Mouse (Mus musculus) embryonic facial prominence, embryonic 11.5 days (tissue): Measurements from ENCODE around the gene Mov10. TPM values are rescaled to one million over a fixed set of nuclear protein-coding genes. Genes with fewer than 3 reads are reported as not detected.

ENCODE experiments used
- ATAC-seq: fragments of 200-750 bp; cut with Nextera tagmentation; replicated peaks from 2 replicates; pipeline ENCODE4 v1.8.0; 2017; ENCODE audit warnings: low read depth; ENCODE audit not compliant: insufficient number of reproducible peaks, low FRiP score, low TSS enrichment
- DNase-seq: peaks from one replicate; pipeline ENCODE4 v3.0.0-alpha.2; 2015; ENCODE audit warnings: low spot score
- H3K27ac ChIP-seq: fragments of 300-500 bp; sonication (generic); replicated peaks from 2 replicates; pipeline ENCODE4 v1.5.1; 2014; ENCODE audit warnings: mild to moderate bottlenecking, low read depth, low read length, control low read depth
- H3K27me3 ChIP-seq: fragments of 300-500 bp; sonication (generic); 2 replicates; pipeline ENCODE4 v1.6.1; 2014; ENCODE audit warnings: mild to moderate bottlenecking, low read length, moderate library complexity, mixed read lengths; ENCODE audit not compliant: control insufficient read depth, insufficient read depth
- H3K36me3 ChIP-seq: fragments of 300-500 bp; sonication (generic); replicated peaks from 2 replicates; pipeline ENCODE4 v1.6.1; 2014; ENCODE audit warnings: low read depth, mild to moderate bottlenecking, low read length, moderate library complexity, mixed read lengths; ENCODE audit not compliant: control insufficient read depth, insufficient read depth
- H3K4me1 ChIP-seq: fragments of 300-500 bp; sonication (generic); 2 replicates; pipeline ENCODE4 v1.6.1; 2014; ENCODE audit warnings: low read length, mixed read lengths; ENCODE audit not compliant: control insufficient read depth, insufficient read depth
- H3K4me2 ChIP-seq: fragments of 300-500 bp; sonication (generic); 2 replicates; pipeline ENCODE4 v1.6.1; 2014; ENCODE audit warnings: low read depth, mild to moderate bottlenecking, control low read depth, low read length, moderate library complexity
- H3K4me3 ChIP-seq: fragments of 300-500 bp; sonication (generic); 2 replicates; pipeline ENCODE4 v1.5.1; 2014; ENCODE audit warnings: low read depth, low read length, control low read depth
- H3K9ac ChIP-seq: fragments of 300-500 bp; sonication (generic); replicated peaks from 2 replicates; pipeline ENCODE4 v1.6.1; 2014; ENCODE audit warnings: mild to moderate bottlenecking, control low read depth, low read length
- H3K9me3 ChIP-seq: fragments of 300-500 bp; sonication (generic); replicated peaks from 2 replicates; pipeline ENCODE4 v1.6.1; 2016; ENCODE audit warnings: mild to moderate bottlenecking, low read length, inconsistent platforms, mixed read lengths; ENCODE audit not compliant: control insufficient read depth
- WGBS: fragments of 180-500 bp; shearing (Covaris S2); extraction: QIAGEN DNeasy Blood & Tissue Kit; methylation state at CpG from one replicate; pipeline ENCODE4 v1.1.7; 2014; 5-methylcytosine and 5-hydroxymethylcytosine counted together
- polyA plus RNA-seq: library from polyadenylated mRNA; unstranded; fragments of >200 nt; fragmentation: Nextera tagmentation; extraction: Ambion mirVana; gene quantifications from 2 replicates; pipeline ENCODE4 v1.2.1, GENCODE M21; 2014

The Mov10 gene
- polyA plus RNA-seq, 1 experiment from 2014 or later = 47.8 TPM

DNA sequence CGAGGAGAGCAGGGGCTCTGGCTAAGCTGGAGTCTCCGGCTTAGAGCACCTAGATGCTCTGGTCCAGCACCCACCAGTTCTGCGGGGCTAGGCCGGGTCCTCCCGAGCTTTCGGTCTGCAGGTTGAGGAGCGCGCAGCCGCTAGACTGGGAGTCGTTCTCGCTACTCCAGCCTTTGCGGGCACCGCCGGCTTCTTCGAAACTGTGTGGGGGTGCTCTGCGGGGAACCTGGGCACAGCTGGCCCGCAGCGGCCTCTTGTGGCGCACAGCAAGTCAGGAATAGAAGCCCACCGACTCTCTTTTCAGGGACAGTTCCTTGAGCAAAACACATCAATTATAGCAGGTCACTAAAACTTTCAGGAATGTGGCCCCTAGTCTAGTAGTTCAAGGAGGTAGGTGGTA lies 41.0 kb downstream of the Mov10 start:
- peak overlapping the region; percentile 74 for H3K4me2 ChIP-seq
- H3K4me1 ChIP-seq = peaks cover 4% of the 10 kb centered on the region
- peak overlapping the region; percentile 27 for H3K4me3 ChIP-seq
- no peaks in the 10 kb centered on the region for H3K36me3 ChIP-seq
- ATAC-seq = no peak
- peaks cover 40% of the 10 kb centered on the region for H3K27me3 ChIP-seq
- H3K9ac ChIP-seq = peak overlapping the region; percentile 23; the same call in 1 of the 2 replicates
- DNase-seq = peak; percentile 81
- no peaks in the 10 kb centered on the region for H3K9me3 ChIP-seq
- H3K27ac ChIP-seq = no peak overlapping the region
- 1% methylated on average over 20 of the region's 20 CpGs for WGBS

DNA sequence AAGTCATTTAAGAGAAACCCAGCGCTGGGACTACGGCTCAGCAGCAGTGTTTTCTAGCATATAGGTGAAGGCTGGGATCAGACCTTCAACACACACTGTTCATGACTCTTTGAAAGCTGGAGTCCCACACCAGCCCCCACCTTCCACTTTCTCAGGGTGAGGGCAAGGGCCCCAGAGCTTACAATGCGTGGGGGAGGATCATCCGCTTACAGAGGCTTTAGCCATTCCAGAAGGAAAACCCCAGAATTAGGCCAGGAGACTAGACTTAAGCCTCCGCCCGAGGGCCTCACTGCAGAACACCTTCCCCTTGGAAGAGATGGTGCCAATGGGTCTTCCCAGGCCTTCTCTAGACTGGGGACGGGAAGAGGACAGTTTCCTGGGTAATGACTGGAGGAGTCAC lies 45.1 kb downstream of the Mov10 start:
- DNase-seq = no peak
- Histone ChIP-seq H3K4me1 (no peaks in the 10 kb centered on the region), H3K9me3 (no peaks in the 10 kb centered on the region), H3K36me3 (no peaks in the 10 kb centered on the region), H3K9ac (no peak overlapping the region), H3K4me3 (no peak overlapping the region), H3K4me2 (no peak overlapping the region), H3K27me3 (peaks cover 10% of the 10 kb centered on the region), H3K27ac (no peak overlapping the region)
- 81% methylated on average over 7 of the region's 7 CpGs for WGBS
- ATAC-seq = no peak

DNA sequence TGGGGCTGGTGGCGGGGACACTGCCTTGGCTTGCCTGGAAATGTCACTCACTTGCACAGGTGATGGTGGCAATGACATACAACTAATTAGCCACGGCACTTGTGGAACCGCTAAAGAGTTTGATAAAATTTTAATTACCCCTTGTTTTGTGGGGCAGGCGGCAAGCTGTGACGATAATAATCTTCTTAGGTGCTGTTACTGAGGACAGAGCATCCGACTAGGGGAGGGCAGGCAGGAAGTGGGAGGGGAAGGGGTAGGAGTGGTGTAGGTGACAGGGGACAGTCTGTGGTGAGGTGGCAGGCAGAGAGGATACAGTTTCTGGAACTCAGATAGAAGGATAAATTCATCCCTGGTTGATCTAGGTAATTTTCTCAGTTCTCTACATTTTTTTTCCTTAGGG lies 46.9 kb downstream of the Mov10 start:
- ATAC-seq = no peak
- no peak for DNase-seq
- no peak overlapping the region for H3K9ac ChIP-seq
- H3K9me3 ChIP-seq = no peaks in the 10 kb centered on the region
- H3K27ac ChIP-seq = no peak overlapping the region
- WGBS = 48% methylated on average over 6 of the region's 6 CpGs
- no peak overlapping the region for H3K4me3 ChIP-seq
- peaks cover 4% of the 10 kb centered on the region for H3K27me3 ChIP-seq
- no peak overlapping the region for H3K4me2 ChIP-seq
- no peaks in the 10 kb centered on the region for H3K36me3 ChIP-seq
- no peaks in the 10 kb centered on the region for H3K4me1 ChIP-seq

DNA sequence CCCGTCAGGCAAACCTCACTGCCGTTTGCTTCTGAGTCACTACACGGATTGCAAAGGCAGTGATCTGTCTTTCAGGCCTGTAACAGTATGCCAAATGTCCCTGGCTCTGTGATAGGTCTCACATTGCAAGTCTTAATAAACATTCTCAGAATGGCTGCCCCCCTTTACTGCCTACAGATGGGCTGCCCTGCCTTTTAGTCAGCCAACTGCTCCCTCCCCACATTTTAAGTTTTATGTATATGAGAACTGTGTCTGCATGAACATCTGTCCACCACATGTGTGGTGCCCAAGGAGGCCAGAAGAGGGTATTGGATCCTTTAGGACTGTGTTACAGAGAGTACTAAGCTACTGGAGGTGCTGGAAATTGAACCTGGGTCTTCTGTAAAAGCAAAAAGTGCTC lies 47.4 kb downstream of the Mov10 start:
- Histone ChIP-seq H3K9ac (no peak overlapping the region), H3K9me3 (no peaks in the 10 kb centered on the region), H3K36me3 (no peaks in the 10 kb centered on the region), H3K4me3 (no peak overlapping the region), H3K4me2 (no peak overlapping the region), H3K27me3 (peaks cover 1% of the 10 kb centered on the region; the same call in 1 of the 2 replicates), H3K27ac (no peak overlapping the region), H3K4me1 (no peaks in the 10 kb centered on the region)
- DNase-seq (peak; percentile 60), ATAC-seq (0 out of 2 replicates have a peak, but pooled peaks have one; percentile 25)
- WGBS = 39% methylated on average over 3 of the region's 3 CpGs

DNA sequence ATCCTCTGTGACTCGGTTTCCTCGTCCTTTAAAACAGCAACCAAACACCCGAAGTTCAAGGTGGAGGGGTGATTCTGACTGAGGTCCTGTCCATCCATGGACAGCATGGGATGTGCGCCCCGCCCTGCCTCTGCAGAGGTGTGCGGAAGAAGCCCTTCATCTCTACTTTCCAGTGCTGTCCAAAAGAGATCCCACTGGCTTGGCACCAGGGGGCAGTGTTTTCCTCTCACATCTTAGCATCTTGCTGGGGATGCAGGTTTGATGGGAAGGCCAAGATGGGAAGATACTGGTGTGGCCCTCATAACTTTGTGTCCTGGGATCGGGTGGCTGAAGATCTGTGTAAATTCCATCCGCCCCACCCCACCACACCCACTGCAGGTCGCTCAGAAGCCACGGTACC lies 48.3 kb downstream of the Mov10 start:
- no peak overlapping the region for H3K27ac ChIP-seq
- H3K9ac ChIP-seq = no peak overlapping the region
- H3K4me3 ChIP-seq = no peak overlapping the region
- 60% methylated on average over 10 of the region's 10 CpGs for WGBS
- no peaks in the 10 kb centered on the region for H3K36me3 ChIP-seq
- peak; percentile 50 for DNase-seq
- H3K4me1 ChIP-seq = no peaks in the 10 kb centered on the region
- no peaks in the 10 kb centered on the region for H3K27me3 ChIP-seq
- no peak for ATAC-seq
- H3K4me2 ChIP-seq = no peak overlapping the region
- no peaks in the 10 kb centered on the region for H3K9me3 ChIP-seq

DNA sequence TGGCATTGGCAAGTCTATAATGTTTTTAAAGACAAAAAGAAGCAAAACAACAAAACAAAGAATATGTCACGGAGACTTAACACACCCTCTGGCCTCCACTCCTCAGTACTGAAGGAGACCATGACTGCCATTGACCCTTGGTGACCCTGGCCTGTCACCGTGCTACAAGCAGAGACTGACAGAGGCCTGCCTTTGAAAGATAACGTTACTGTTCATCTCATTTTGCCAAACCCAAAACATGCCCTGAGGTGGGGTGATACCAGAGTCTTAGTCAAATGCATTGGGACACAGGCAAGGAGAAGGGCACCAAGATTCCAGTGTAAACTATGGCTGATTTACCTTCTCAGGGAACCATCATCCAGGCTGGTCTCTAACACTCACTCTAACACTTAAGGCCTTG lies 49.2 kb downstream of the Mov10 start:
- DNase-seq (no peak), ATAC-seq (no peak)
- H3K4me3 ChIP-seq = no peak overlapping the region
- H3K27ac ChIP-seq = no peak overlapping the region
- H3K4me1 ChIP-seq = no peaks in the 10 kb centered on the region
- no peaks in the 10 kb centered on the region for H3K27me3 ChIP-seq
- H3K9ac ChIP-seq = no peak overlapping the region
- 31% methylated on average over 3 of the region's 3 CpGs for WGBS
- no peaks in the 10 kb centered on the region for H3K9me3 ChIP-seq
- no peaks in the 10 kb centered on the region for H3K36me3 ChIP-seq
- H3K4me2 ChIP-seq = no peak overlapping the region

DNA sequence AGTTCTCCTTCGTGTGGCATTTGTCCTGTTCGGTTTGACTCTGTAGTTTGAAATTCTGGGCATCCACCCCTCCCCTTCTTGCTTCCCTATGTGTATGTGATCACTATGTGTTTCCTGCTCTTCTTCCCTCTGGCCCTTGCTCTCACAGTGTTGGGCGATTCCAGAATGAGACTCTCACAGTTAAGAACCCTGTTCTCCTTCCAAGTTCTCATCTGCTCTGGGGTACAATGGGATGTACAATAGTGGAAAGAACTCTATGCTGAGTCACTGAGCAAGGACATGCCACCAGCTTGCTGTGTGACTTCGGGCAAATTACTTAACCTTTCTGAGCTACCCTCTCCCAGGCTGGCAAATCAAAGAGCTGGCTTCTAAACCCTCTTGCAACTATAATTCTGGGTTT lies 50.6 kb downstream of the Mov10 start:
- Histone ChIP-seq H3K9ac (no peak overlapping the region), H3K9me3 (no peaks in the 10 kb centered on the region), H3K36me3 (no peaks in the 10 kb centered on the region), H3K4me1 (no peaks in the 10 kb centered on the region), H3K27ac (no peak overlapping the region), H3K27me3 (no peaks in the 10 kb centered on the region), H3K4me3 (no peak overlapping the region), H3K4me2 (no peak overlapping the region)
- ATAC-seq (no peak), DNase-seq (no peak)
- WGBS = 83% methylated on average over 4 of the region's 4 CpGs

DNA sequence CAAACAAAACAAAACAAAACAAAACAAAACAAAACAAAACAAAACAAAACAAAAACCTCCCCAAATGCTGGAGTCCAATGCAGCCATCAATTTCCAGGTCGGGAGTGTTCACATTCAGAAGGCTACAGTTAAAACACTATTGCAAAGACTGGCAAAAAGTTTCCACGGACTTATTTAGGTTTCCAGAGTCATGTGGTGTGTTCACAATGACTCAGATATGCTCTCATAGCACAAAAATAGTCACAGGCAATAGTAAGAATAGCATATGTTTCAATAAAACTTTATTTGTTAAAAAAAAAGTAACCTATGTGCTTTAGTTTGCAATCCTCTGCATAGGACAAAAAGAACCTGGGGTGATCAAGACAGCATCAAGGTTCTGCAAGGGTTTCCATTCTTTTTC lies 51.2 kb downstream of the Mov10 start:
- H3K27me3 ChIP-seq = no peaks in the 10 kb centered on the region
- ATAC-seq (no peak), DNase-seq (no peak)
- H3K9me3 ChIP-seq = no peaks in the 10 kb centered on the region
- H3K9ac ChIP-seq = no peak overlapping the region
- no peak overlapping the region for H3K4me3 ChIP-seq
- no peak overlapping the region for H3K4me2 ChIP-seq
- WGBS = 61% methylated on average over 2 of the region's 2 CpGs
- no peak overlapping the region for H3K27ac ChIP-seq
- H3K4me1 ChIP-seq = no peaks in the 10 kb centered on the region
- no peaks in the 10 kb centered on the region for H3K36me3 ChIP-seq
